Mouse (Mus musculus) ES-E14 (cell line): ENCODE measurements around the gene Ank3.

Experiments
- HCFC1 ChIP-seq: IDR thresholded peaks from 2 replicates; pipeline ENCODE4 v1.6.1; 2012; ENCODE audit warnings: low read length, inconsistent platforms, borderline replicate concordance; ENCODE audit not compliant: insufficient read depth
- ZNF384 ChIP-seq: IDR thresholded peaks from 2 replicates; pipeline ENCODE4 v1.6.1; 2012; ENCODE audit warnings: low read depth, low read length, inconsistent platforms

- TF ChIP-seq ZNF384, result peak; percentile 97
- no peak for TF ChIP-seq HCFC1
These were observed 175.7 kb downstream of the Ank3 start for GRCm38 (mm10) chr10:69574190-69574663.
